Mouse (Mus musculus) ES-CJ7 (cell line): Measurements from ENCODE around the gene Try4.
A peak's percentile ranks its signal among the peaks of the same experiment; 100 is the strongest.
"Not testable (repeated sequence)": the region's sequence is repeated elsewhere in the genome, so short reads cannot be mapped to it uniquely, and the experiment has no call there.

Experiments
- DNase-seq: peaks from one replicate; pipeline ENCODE4 v3.0.0; 2011; ENCODE audit warnings: low read depth, low spot score

The Try4 gene

GRCm38 (mm10) chr6:41301969-41302368 is at the start of gene Try4:
Try4 (plus strand) TSS chr6:41302269.
- DNase-seq: no peak

DNA sequence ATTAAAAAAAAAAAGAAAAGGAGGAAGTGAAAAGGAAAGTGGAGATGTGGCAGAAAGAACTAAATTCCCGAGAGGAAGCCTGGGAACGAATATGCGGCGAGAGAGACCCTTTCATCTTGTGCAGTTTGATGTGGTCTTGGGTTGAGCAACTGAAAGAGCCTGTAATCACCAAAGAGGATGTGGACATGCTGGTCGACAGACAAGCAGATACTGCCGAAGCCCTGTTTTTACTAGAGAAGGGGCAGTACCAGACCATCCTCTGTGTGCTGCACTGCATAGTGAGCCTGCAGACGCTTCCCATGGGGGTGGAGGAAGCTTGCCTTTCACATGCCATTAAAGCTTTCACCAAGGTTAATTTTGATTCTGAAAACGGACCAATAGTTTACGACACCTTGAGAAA is 48.8 kb upstream of the Try4 start:
- DNase-seq: not testable (repeated sequence)

DNA sequence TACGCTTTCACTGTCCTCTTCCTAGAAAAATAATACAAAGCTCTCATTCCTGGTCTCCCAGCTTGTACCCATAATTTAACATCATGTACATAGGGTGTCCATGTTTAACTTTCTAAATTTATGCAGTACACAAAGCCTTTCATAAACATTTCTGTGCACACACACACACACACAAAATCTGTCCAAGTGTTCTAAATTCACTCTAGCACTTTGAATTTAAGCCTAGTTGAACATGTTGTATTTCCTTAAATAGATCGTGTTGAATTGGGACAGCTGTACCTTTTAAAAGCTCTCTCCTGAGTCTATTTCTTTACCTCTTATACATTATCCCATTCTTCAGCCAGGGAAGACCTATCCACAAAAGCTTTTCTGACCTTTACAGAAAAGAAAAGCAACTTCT is 45.6 kb upstream of the Try4 start:
- DNase-seq: no peak

- no peak for DNase-seq
These were observed 44.6 kb upstream of the Try4 start for GRCm38 (mm10) chr6:41257432-41257831.

GRCm38 (mm10) chr6:41262796-41263195 is 39.3 kb upstream of the Try4 start:
- DNase-seq: peak; percentile 6

- no peak for DNase-seq
These were observed 35.9 kb upstream of the Try4 start for GRCm38 (mm10) chr6:41266140-41266539.

- DNase-seq: peak; percentile 68
These were observed 3.8 kb upstream of the Try4 start for GRCm38 (mm10) chr6:41298255-41298654.

- DNase-seq: not testable (repeated sequence)
These were observed 14.7 kb downstream of the Try4 start, which contains the start of gene Try5 for GRCm38 (mm10) chr6:41316741-41317140. Try5 (minus strand) TSS chr6:41316841.

GRCm38 (mm10) chr6:41353932-41354331 is 51.9 kb downstream of the Try4 start, which contains the start of gene Try10:
Try10 (plus strand) TSS chr6:41354105.
- no peak for DNase-seq
